Mouse (Mus musculus) left cerebral cortex, postnatal 36 days (tissue): ENCODE measurements around the gene Ccr1l1. TPM values are rescaled to one million over a fixed set of nuclear protein-coding genes. Genes with fewer than 3 reads are reported as not detected.

Experiments
- DNase-seq, 2 experiments: peaks; one replicate each; pipeline ENCODE4 v3.0.0; 2021 to 2022; ENCODE audit warnings: low spot score in 2 of 2, mixed read lengths in 1 of 2
- intact Hi-C: fragments of 180-260 bp; cut with DNase I; formaldehyde crosslinking; loops from one replicate; pipeline ENCODE4 v1.15.1; 2025
- total RNA-seq, 2 experiments: library from RNA; stranded (reverse); gene quantifications; 2 replicates each; pipeline ENCODE4 v1.2.3; 2021

Gene Ccr1l1
- total RNA-seq, 2 experiments from 2014 or later: not detected

DNA sequence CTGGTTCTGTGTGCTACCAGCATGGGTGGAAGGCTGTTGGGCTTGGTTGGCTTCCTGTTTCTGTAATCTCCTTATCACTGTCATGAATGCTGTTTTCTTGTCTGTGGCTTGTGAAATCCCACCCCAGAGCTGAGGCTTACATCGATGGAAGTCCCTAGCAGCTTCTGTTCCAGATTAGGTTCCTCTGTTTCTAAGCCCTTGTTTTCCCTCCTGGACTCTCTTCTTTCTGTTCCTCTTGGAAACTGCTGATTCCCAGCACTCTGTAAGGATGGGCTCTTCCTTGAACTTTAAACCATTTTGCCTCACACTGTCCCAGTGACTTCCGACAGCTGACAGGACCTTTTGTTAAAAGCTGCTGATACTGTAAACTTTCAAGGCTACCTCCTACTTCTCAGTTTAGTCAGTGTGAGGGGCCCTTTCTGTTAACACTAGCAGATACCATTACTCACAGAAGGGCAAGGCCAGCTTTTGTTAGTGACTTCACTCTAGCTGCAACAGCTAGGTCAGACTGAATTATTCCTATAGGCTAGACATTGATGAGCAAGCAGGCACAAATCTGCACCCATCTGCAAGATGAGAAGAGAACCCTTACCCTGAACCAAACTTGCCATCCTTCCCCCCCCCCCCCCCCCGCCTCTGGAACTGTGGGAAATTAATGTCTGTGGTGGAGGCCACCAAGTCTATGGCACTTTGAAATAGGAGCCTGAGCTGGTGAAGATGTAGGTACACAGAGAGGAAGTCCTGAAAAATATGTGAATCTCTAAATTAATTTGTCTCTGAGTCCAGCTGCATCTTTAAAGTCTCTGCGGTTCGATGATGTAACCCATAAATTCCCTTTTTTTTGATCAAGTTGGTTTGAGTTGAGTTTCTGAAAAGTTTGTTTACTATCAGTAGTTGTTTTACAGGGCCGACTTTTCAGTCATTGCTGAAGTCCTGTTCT is 46.2 kb downstream of the Ccr1l1 start:
- no peak for DNase-seq
- intact Hi-C loops: no loop called here

DNA sequence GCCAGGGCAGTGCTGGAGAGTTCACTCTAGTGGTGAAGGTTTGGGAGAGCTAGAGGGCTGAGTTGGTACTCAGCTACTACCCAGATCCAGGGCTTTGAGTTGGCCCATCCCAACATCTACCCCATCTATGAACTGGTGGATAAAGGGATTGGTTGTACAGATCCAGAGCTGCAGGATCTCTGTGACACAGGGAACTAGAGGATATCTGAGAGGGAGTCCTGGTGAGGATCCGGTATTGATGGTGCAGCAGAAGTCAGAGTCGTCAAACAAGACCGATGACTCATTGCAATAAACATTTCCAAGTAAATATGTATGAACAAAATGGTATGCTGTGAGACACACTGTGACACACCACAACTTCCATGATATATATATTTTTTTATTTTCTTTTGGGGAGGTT is 47.3 kb downstream of the Ccr1l1 start:
- DNase-seq: no peak
- intact Hi-C loops: no loop called here

GRCm38 (mm10) chr9:123930476-123930875 is 47.7 kb downstream of the Ccr1l1 start:
- intact Hi-C loops: no loop called here
- DNase-seq: no peak

GRCm38 (mm10) chr9:123929936-123930335 is 48.3 kb downstream of the Ccr1l1 start:
- intact Hi-C loops: no loop called here
- no peak for DNase-seq

DNA sequence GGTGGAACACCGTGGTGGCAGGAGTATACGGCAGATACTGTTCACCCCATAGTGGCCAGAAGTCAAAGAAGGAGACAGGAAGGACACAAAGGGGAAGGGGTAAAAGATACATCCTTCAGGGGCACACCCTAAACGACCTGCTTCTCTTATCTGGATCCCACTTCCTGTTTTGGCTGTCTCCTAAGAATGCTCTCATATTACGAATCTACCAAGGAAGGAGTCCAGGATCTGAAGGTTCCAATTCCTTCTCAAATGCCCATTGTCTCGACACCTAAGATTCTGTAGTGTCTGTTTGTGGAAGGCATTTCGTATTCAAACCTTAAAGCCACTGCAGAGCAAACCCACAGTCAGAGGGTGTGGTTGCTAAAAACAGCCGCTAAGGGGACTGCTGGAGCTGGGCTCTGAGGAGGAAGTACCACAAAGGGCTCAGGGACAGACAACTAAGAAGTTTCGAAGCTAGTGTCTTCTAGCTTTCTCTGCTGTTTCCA is 49.4 kb downstream of the Ccr1l1 start:
- no peak for DNase-seq
- intact Hi-C loops: no loop called here

- DNase-seq: no peak
These were observed 50.0 kb downstream of the Ccr1l1 start for GRCm38 (mm10) chr9:123928118-123928758.

GRCm38 (mm10) chr9:123927281-123927960 is 50.8 kb downstream of the Ccr1l1 start:
- DNase-seq: no peak
- intact Hi-C loops: no loop called here

More at GRCm38 (mm10) chr9:123928118-123928758, 50.0 kb downstream of the Ccr1l1 start:
- intact Hi-C loops: no loop called here

Other genes with a start within 250 kb of the Ccr1l1 start
- not detected for gene Cxcr6, start 171.9 kb downstream of the Ccr1l1 start, total RNA-seq
- gene Fyco1, start 126.5 kb downstream of the Ccr1l1 start, total RNA-seq: 10 to 100 TPM; 21.7 to 35.5 TPM
- gene Xcr1, start 116.4 kb downstream of the Ccr1l1 start, total RNA-seq: not detected
- under 1 TPM; 0.17 to 0.50 TPM for gene Ccr1, start 9.7 kb downstream of the Ccr1l1 start, total RNA-seq
- gene Ccr3, start 43.6 kb upstream of the Ccr1l1 start, total RNA-seq: not detected
- under 1 TPM; 0.29 to 0.39 TPM for gene Ccr2, start 123.5 kb upstream of the Ccr1l1 start, total RNA-seq
- gene Ccr5, start 143.1 kb upstream of the Ccr1l1 start, total RNA-seq: 1 to 10 TPM; 6.0 to 8.4 TPM